Mouse (Mus musculus): ENCODE measurements around the gene Fam129b.

DNA sequence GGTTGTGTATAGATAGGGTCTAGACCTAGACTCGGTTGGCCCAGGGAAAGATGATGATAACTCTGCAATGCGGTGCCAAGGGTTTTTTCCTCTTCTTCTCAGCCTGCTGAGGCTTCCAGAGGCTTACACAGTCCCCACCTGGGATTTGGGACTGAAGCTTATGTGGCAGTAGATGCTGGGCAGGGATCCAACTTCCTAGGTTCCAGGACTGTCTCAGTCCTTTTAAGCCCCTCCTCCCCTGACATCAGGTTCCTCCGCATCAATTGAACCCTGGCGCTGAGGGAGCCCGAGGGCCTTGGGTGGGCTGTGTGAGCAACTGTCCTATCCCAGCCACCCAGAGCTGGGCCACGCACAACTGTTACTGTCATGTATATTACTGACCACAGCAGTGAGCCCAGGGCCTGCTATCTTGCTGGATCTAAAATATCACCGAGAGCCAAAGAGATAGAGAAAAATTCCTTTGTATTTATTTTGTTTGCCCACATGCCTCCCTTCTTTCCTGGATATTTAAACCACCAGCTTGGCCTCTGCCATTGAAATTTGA lies 35.8 kb downstream of the Fam129b start:
- TF ChIP-seq CTCF (IDR thresholded peaks at IDR 0.05; ENCODE audit: low read depth, low read length) (no peak), POLR2A (IDR thresholded peaks at IDR 0.05; ENCODE audit: borderline replicate concordance, low read depth, low read length) (no peak)

All from bone marrow macrophage, adult 2 months (primary cell).